Mouse (Mus musculus) 3134 (cell line): ENCODE results near the gene Dnajc1.

Source experiments
- DNase-seq: peaks from one replicate; pipeline ENCODE4 v3.0.0-alpha.2; 2011; ENCODE audit warnings: low spot score; ENCODE audit not compliant: insufficient read length; ENCODE audit errors: extremely low read depth

The Dnajc1 gene

DNA sequence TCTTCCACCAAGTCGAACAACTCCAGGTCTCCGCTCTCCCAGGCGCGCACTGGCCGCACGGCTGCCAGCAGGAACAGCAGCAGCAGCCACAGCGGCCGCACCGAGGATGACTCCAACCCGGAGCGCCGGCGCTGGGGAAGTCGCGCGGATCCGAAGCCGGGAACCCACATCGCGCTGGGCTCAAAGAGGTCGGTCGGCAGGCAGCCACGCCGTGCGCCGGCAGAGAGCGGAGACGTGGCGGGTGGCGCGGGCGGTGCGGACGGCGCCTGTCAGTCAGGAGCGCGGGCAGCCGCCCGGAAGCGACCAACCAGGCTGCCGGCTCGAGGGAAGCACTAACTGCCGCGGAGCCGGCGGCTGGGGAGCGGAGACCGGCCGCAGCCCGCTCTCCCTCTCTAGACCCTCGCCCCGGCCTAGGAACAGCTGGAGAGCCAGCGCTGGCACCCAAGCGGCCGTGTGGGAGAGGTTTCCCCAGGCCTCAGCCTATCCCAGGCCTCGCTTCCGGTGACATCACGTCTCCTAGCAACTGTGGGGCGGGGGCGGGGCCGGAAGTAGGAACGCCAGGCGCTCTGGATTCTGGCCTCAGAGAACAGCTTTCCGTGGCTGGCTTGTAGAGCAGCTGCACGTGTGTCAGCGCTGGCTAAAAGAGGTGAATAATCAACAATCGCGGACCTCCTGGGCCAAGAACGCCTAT is at the start of gene Dnajc1:
TSS of gene Dnajc1 (minus strand) at position 500 of the 691 bp plus-strand sequence.
- DNase-seq = peak; percentile 93

DNA sequence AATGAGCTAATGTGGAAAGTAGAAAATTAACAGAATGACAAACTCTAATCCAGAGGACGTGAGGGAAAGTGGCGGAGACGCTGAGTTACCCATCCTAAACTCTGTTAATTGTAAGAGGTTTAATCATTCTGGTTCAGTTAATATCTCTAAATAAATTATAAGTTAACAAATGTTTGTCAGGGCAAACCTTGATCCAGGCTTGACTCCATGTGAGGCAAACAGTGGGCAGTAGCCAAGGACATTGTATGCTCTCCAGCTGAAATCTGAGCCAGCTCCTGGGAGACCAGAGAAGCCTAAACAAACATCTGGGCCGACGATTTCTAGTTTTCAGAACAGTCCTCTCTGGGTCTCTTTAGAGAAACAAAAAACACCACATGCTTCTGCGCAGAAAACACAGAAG is 49.2 kb upstream of the Dnajc1 start:
- DNase-seq = no peak

DNA sequence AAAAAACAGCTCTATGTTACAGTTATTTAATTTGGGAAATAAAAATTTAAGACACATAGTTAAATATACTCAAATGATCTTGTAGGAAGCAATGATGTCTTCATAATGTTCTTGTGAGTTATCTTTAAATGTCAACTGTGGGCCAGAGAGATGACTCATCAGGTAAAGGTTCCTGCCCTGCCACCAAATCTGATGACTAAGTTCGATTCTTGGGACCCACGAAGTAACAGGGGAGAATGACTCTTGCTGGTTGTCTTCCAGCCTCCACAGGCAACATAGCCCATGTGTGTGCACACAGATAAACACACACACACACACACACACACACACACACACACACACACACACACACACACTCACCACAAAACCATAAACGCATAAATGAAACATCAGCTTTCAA is 22.6 kb upstream of the Dnajc1 start:
- no peak for DNase-seq

DNA sequence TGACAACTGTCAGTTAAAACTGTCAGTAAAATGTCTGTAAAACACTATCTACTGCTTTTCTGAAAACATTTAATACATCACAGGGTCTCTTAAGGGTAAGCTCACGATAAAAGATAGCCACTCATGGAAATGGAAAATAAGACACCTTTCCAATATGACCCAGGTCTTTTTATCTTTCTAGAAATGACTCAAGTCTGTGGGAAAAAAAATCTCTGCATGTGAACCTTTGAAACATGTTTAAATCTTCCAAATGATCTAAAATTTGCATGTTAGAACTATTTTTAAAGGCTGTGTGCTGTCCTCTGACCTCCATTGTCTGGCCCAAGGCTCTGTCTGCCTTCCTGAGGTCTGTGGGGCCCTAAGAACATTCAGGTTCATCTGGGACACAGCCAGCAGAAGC is 11.0 kb upstream of the Dnajc1 start:
- no peak for DNase-seq

DNA sequence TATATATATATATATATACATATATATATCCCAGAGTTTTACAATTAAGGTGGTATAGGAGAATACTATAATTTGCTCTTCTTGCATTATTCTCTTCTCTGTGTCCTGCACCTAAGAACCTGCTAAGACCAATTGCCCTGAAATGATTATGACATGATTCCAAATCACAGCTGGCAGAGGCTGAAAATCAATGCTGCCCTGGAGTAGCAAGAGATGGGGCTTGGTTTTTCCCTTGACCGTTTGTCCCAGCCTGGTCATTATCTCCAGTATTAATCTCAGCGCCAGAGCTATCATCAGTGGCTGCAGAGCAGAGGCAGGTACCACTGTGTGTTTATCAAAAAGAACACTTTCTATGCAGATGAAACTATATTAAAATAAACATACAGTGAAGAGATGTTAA is 9.1 kb upstream of the Dnajc1 start:
- no peak for DNase-seq

DNA sequence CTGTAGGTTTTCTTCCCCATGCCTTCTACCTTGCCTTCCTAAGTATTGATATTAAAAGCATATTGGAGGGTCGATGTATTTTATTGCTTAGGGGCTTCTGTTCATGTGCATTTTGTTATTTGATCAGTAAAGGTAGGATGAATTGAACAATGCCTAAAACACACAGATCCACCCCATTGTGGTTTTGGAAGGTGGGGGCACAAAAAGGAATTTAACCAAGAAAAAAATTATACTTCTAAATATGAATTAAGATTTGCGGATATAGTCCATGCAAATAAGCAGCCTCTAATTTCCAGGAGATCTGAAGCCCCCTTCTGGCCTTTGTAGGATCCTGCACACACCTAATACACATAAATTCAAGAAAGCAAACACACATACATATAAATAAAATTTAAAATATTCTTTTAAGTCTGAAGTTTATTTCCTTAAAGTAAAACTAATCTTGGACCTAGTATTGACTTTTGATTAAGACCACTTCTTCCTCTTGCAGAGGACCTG is 441 bp upstream of the Dnajc1 start:
- no peak for DNase-seq

DNA sequence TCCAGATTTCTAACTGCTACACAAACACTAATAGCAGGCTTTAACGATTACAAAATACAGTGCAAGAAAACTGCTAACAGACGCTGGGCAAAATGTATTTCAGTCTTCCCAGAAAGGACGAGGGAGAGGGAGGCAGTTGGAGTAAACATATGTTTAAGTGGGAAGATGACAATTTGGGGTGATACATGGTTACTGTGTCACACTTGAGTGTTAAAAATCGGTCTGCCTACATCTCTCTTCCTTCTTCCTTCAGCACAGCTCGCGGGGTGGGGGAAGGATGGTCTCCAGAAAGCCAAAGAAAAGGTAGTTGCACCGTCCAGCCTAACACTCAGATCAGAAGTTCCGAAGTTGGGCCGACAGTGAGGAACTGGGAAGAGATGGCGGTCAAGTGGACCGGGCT is 769 bp downstream of the Dnajc1 start:
- no peak for DNase-seq

DNA sequence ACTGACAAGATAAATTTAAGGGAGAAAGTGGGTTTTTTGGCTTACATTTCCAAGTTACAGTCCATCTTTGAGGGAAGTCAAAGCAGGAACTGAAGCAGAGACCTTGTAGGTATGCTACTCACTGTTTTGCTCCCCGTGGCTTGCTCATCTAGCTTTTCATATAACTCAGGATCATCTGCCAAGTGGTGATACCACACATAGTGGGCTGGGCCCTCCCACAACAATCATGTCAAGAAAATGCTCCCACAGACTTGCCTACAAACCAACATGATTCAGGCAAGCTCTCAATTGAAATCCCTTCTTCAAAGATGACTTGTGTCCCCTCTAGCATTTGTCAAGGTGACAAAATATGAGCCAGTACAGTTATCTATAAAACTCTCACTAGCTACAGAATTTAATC is 3.0 kb downstream of the Dnajc1 start:
- DNase-seq = no peak

DNA sequence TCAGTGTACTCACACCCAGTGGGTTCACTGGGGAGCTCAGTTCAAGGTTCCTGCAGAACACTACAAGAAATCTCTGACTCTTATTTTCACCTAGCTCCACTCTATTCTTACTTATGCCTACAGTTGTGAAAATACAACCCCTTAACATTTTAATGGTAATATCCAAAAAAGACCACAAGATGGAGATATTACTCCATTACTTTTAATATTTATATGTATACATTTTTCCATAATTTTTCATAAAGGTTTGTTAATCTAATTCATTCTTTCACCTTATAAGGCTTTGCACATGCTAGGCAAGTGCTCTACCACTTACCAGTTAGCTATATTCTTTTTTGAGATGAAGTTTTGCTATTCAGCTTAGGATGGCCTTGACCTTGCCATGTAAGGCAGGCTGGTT is 11.0 kb downstream of the Dnajc1 start:
- DNase-seq = no peak

DNA sequence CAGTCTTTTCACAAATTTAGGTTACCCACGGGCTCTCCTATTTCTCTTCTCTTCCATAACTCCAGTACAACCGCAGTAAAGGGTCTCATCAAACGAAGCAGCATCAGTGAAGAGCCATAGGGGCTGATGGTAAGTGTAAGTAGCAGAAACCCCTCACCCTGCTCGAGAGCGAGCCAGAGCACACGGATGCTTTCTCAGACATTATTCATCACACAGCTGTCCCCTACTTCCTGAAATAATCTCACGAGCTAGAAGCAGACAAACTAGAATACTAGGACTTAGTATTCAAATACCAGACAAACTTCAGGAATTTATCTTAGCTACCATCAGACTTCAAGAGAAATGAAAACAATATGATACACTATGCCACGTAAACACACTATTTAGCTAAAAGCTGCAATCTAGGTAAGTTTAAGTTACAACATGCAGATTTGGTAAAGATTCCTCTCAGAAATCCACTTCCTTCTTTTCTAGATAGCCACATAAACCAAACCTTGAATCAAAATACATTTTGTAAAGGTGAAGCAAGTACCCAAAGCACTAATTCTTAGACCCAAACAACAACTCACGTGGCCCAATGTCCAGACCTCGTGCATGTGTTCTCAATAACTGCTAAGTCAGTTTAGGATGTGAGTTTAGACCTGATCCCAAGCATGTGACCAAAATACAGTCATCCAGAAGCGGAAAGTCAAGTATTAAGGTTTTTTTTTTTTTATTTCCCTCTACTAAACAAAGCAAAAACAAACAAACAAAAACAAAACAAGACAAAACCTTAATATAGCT is 20.0 kb downstream of the Dnajc1 start:
- DNase-seq = no peak

DNA sequence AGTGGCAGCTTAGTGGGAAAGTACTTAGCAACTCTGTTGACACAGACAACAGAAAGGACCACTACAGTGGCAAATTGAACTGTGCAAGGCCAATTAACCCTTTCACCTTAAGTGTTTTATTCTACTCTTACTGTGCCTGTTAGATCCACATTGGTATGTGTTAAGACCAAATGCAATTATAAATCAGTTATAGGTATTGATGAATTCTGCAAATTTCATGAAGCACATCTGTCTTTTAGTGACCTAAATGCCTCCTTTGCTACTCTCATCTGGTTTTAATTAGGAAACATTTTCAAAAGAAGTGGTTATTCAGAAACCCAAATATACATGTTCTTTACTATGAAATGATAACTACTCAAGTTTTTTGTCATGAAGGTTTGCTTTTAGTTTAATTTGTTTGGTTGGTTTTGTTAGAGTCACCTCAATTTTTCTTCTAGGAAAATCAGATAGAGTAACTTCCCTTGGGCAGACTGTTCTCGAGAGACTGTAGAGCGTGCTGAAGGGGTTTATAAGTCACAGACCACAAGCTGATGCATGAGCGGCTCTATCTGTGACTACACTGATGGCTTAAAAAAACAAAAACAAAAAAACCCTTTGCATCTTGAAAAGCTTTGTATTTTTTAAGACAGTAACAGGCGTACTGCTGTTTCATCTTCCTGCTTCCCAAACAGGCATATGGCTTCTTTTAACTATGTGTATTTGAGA is 21.7 kb downstream of the Dnajc1 start:
- no peak for DNase-seq

DNA sequence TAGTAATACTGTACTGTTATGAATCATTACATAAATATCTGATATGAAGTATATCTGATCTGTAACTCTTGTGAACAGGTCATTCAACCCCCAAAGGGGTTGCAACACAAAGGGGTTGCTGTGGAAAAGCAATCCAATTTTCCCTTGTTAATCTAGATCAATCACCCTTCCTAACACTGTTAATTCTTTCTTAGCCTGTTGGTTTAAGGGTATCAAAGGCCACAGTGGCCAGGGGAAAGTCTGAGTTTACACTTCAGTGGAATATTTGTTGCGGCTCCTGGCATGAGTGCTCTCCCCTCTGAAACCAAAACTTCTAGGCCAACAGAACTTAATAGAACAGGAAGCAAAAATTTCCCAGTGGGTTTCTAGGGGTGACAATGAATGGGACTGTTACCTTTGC is 28.2 kb downstream of the Dnajc1 start:
- no peak for DNase-seq

DNA sequence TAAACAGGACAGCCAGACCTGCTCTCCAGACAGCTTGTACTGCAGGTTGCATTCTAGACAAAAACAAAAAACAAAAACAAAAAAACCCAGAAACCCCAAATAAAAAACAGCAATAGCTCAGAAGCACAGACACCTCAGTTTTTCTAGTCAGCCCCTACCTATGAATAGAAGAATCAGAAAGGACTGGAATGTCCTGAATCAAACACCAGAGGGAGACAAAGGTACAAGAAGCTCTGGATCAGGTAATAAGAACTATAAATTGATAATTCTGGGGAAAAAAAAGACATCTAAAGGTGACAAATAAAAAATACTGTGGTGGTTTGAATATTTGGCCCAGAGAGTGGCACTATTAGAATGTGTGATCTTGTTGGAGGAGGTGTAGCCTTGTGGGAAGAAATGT is 37.3 kb downstream of the Dnajc1 start:
- DNase-seq = no peak

DNA sequence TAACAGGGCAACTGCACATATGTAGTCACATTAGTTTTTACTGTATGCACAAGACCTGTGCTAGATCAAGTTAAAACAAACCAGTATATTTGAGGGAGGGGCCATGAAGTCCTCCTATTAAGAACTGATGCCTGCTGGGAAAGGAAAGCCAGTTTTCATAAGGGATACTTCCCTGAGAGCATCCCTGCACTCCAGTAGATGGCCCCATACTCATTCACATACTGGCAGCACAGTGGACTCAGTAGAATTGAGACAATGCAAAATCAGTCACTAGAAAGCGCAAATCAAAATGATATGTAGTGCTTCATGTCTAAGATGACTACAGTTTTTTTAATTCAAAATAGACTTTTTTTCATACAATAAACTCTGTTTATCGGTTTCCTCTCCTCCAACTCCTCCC is 40.0 kb downstream of the Dnajc1 start:
- DNase-seq = no peak

DNA sequence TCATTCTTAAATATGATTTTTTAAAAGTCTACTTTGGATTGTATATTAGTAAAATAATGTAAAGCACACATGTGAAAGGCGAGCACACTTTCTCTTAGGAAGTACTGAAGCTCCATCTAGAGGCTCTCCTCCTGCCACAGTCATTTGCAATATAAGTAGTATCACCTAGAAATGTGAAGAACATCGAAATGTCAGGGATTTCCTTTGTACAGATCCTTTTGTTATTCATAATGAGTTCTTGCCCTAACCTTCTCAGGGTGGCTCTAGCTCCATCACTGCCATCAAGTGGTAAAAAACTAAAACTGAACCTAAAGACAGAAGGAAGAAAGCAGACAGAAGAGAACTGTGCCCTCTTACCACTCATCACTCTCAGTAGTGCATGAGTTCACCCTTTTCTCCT is 49.2 kb downstream of the Dnajc1 start:
- no peak for DNase-seq

DNA sequence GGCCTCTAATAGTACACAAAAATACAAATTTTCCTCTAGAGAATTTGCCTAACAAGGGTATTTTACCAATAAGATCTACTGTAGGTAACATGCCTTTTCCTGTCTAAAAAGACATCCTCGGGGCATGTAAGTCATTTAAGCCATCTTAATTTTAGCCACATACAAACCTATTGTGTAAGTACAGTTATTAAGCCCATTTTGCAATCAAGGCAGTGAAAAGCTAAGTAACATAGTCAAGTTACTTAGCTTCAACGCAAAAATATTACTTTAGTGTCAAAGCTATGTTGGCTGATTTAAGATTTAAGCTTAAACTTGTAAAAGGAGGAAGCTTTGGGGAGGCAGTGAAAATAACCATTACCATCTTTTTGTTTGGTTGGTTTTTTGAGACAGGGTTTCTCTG is 74.0 kb downstream of the Dnajc1 start:
- no peak for DNase-seq

DNA sequence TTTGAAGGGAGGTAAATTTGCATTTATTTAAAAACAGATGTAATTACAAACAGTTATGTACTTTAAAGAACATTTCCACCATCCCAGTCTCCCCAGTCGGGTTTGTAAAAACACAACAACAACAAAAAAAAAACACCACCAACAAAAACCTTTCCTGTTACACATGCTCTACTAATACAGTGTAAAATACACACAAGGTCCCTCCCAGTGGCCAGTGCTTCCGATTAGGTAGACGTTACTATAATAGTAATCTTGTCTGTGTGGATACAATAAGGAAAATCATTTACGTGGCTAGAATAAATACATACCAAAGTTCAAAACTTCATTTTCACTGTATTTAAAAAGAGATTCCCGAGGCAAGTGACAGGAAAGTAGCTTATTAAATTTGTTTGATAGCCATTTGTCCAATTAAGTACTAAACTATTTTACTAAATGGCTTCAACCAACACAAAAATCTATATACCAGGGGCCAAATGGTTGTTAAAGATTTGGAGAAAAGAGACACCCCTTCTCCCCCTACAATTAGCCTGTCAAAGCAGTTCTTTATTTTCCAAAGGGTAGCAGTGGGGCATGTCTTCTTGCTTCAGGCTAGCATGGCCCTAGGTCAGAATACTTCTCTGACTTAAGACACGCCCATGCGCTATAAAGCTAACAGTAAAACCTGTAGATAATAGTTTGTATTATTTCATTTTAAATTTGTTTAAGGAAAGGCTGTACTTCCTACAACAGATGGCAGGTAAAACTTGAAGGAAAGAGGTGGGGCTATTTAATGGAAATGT is 74.9 kb downstream of the Dnajc1 start:
- DNase-seq = no peak

DNA sequence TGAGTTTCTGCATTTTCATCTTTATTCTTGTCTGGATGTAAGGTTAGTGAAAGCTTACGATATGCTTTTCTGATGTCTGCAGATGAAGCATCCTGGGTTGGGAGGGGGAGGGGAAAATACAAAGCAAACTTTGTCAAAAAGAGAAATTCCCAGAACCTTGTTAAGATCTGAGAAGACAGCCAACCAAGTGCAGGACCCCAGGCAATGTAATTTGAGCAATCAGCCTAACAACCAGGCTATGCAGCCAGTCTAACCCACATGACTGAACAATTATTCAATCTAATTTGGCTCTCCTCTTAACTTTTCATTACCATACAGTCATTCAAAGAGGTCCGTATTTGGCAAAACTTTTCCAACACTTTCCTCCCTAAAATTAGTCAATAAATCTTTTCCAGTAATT is 75.7 kb downstream of the Dnajc1 start:
- DNase-seq = no peak

DNA sequence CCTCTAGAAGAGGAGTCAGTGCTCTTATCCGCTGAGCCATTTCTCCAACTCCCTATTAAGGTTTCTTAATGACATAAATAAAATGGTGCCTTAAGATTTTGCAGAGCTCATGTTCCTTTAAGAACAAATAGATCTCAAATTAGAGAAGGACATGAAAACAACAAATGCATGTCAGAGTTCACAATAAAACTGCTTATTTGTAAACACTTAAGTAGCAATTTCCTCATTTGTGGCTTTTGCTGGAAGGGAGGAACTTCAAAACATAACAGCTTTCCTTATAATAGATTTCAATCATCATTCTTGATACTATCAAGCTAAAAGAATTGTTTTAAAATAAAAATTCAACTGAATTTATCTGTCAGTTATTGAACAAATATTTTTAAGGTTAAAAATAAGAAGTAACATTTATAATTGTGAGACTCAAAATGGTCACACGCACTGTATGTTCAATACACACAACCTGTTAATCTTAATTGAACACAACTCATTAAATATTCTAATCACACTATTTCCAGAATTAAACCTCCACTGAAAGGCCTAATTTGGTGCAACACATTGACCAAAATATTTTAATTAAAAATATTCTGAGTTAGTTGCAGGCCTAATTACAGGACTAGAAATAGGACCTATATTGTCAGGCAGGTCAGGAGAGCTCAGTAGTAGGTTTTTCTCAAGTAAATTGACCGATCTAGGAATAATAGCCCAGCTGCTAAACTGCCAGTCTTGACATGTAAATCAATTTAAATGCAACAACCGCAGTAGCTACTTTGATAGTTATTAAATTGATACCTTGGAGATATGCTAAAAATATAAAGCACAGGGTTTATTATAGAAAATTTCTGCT is 82.1 kb downstream of the Dnajc1 start:
- DNase-seq = no peak
